Mouse (Mus musculus) CH12.LX (cell line): ENCODE measurements around the gene Hist1h3a.

Experiments used
- CHD1 ChIP-seq: IDR thresholded peaks from 2 replicates; pipeline ENCODE4 v1.6.1; 2012; ENCODE audit warnings: low read depth, low read length, improper control_type of control experiment, inconsistent platforms
- CTCF ChIP-seq, 2 experiments: IDR thresholded peaks in 1 of 2; conservative IDR thresholded peaks in 1 of 2; 2 replicates each; pipeline ENCODE4 v1.5.1; 2011 to 2012; ENCODE audit warnings: low read depth in 2 of 2, low read length in 2 of 2, improper control_type of control experiment in 1 of 2, inconsistent platforms in 1 of 2, mild to moderate bottlenecking in 1 of 2, moderate library complexity in 1 of 2
- EP300 ChIP-seq: IDR thresholded peaks from 2 replicates; pipeline ENCODE4 v1.6.1; 2011; ENCODE audit warnings: low read length, improper control_type of control experiment
- IRF4 ChIP-seq: IDR thresholded peaks from 2 replicates; pipeline ENCODE4 v1.6.1; 2014; ENCODE audit warnings: low read depth, mild to moderate bottlenecking, inconsistent platforms, low read length, improper control_type of control experiment
- MAX ChIP-seq: IDR thresholded peaks from 2 replicates; pipeline ENCODE4 v1.6.1; 2011; ENCODE audit warnings: low read length, improper control_type of control experiment
- MXI1 ChIP-seq: IDR thresholded peaks from 2 replicates; pipeline ENCODE4 v1.6.1; 2011; ENCODE audit warnings: mild to moderate bottlenecking, low read depth, low read length, improper control_type of control experiment
- POLR2A ChIP-seq: IDR thresholded peaks from 2 replicates; pipeline ENCODE4 v1.6.1; 2011; ENCODE audit warnings: low read depth, mild to moderate bottlenecking, improper control_type of control experiment, low read length
- RAD21 ChIP-seq: IDR thresholded peaks from 2 replicates; pipeline ENCODE4 v1.6.1; 2011; ENCODE audit warnings: low read depth, mild to moderate bottlenecking, low read length, improper control_type of control experiment, moderate library complexity
- RCOR1 ChIP-seq: conservative IDR thresholded peaks from 2 replicates; pipeline ENCODE4 v1.6.1; 2012; ENCODE audit warnings: low read depth, mild to moderate bottlenecking, inconsistent platforms, low read length, improper control_type of control experiment
- USF1 ChIP-seq: IDR thresholded peaks from 2 replicates; pipeline ENCODE4 v1.6.1; 2014; ENCODE audit warnings: low read depth, mild to moderate bottlenecking, inconsistent platforms, low read length, improper control_type of control experiment
- ZNF384 ChIP-seq: IDR thresholded peaks from 2 replicates; pipeline ENCODE4 v1.6.1; 2012; ENCODE audit warnings: low read depth, low read length, improper control_type of control experiment, inconsistent platforms

DNA sequence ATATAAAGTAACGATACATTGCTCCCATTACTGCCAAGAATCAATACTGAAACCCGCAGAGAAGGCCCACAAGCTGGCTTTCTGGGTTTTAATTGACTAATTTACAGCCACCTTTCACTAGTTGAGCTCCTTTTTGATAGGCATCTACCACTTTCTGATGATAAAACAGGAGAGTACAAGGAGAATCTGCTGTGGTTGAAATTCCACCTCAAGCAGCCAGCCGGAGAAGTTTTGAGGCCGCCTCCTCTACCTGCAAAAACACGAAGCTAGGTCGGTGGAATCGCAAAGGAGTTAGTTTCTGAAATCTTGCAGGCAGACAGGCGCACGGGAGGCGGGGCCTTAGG lies 1.0 kb upstream of the Hist1h3a start:
- TF ChIP-seq ZNF384 (no peak), CTCF (conservative IDR thresholded peaks at IDR 0.05 in 1 of 2, IDR thresholded peaks at IDR 0.05 in 1 of 2; ENCODE audit: low read depth in 2 of 2, low read length in 2 of 2) (no peak), IRF4 (peak; percentile 31; the same call in 1 of the 2 replicates), POLR2A (no peak), USF1 (no peak), RAD21 (no peak), MXI1 (peak; percentile 50), MAX (no peak; the same call in 1 of the 2 replicates), EP300 (no peak), RCOR1 (no peak), CHD1 (no peak; the same call in none of the 2 replicates)
